Mouse (Mus musculus) layer of hippocampus, adult 11-12 months (tissue): ENCODE results near the gene Ppard.

ENCODE experiments used
- DNase-seq: peaks from one replicate; pipeline ENCODE4 v3.0.0; 2022; ENCODE audit warnings: low spot score

Ppard gene

GRCm38 (mm10) chr17:28223561-28224391 lies 8.7 kb upstream of the Ppard start:
- DNase-seq: peak; percentile 85

- DNase-seq: no peak
Measured at GRCm38 (mm10) chr17:28224615-28225014, 7.9 kb upstream of the Ppard start.

GRCm38 (mm10) chr17:28226014-28226413 lies 6.5 kb upstream of the Ppard start:
- DNase-seq: peak; percentile 92

- no peak for DNase-seq
Measured at GRCm38 (mm10) chr17:28230486-28230885, 2.0 kb upstream of the Ppard start.

GRCm38 (mm10) chr17:28231026-28231736 lies 1.3 kb upstream of the Ppard start:
- DNase-seq: no peak

GRCm38 (mm10) chr17:28233091-28233731 lies 711 bp downstream of the Ppard start:
- peak; percentile 47 for DNase-seq

- no peak for DNase-seq
Measured at GRCm38 (mm10) chr17:28234641-28235040, 2.1 kb downstream of the Ppard start.

GRCm38 (mm10) chr17:28235982-28236635 lies 3.6 kb downstream of the Ppard start:
- DNase-seq: peak; percentile 37

- no peak for DNase-seq
Measured at GRCm38 (mm10) chr17:28236636-28237015, 4.1 kb downstream of the Ppard start.

GRCm38 (mm10) chr17:28237362-28237761 lies 4.9 kb downstream of the Ppard start:
- no peak for DNase-seq

GRCm38 (mm10) chr17:28237874-28238273 lies 5.4 kb downstream of the Ppard start:
- no peak for DNase-seq

- no peak for DNase-seq
Measured at GRCm38 (mm10) chr17:28240846-28241245, 8.3 kb downstream of the Ppard start.

- no peak for DNase-seq
Measured at GRCm38 (mm10) chr17:28242296-28242695, 9.8 kb downstream of the Ppard start.

- DNase-seq: no peak
Measured at GRCm38 (mm10) chr17:28244214-28244613, 11.7 kb downstream of the Ppard start.

- DNase-seq: peak; percentile 65
Measured at GRCm38 (mm10) chr17:28244714-28245113, 12.2 kb downstream of the Ppard start.

- no peak for DNase-seq
Measured at GRCm38 (mm10) chr17:28246640-28247039, 14.1 kb downstream of the Ppard start.

- DNase-seq: peak; percentile 57
Measured at GRCm38 (mm10) chr17:28247613-28248012, 15.1 kb downstream of the Ppard start.

- DNase-seq: no peak
Measured at GRCm38 (mm10) chr17:28249062-28249461, 16.6 kb downstream of the Ppard start.

GRCm38 (mm10) chr17:28251579-28252280 lies 19.2 kb downstream of the Ppard start:
- no peak for DNase-seq

GRCm38 (mm10) chr17:28252281-28252648 lies 19.8 kb downstream of the Ppard start:
- no peak for DNase-seq

GRCm38 (mm10) chr17:28253216-28253615 lies 20.7 kb downstream of the Ppard start:
- DNase-seq: no peak

- no peak for DNase-seq
Measured at GRCm38 (mm10) chr17:28254804-28255203, 22.3 kb downstream of the Ppard start.
